Mouse (Mus musculus) kidney, adult 2 months (tissue): Measurements from ENCODE around the gene Insl5.

Source experiments
- CTCF ChIP-seq: fragments of 200-500 bp; conservative IDR thresholded peaks from 2 replicates; pipeline ENCODE4 v1.5.1; 2011; ENCODE audit warnings: low read depth, mild to moderate bottlenecking, control low read depth, low read length, moderate library complexity, mixed read lengths; ENCODE audit not compliant: insufficient read depth, insufficient read length
- POLR2A ChIP-seq: fragments of 200-500 bp; IDR thresholded peaks from one replicate; pipeline ENCODE4 v1.6.1; 2011; ENCODE audit warnings: low read depth, low read length, control low read depth

- TF ChIP-seq POLR2A: no peak
- TF ChIP-seq CTCF: no peak
Measured at GRCm38 (mm10) chr4:103070631-103071030, 44.0 kb upstream of the Insl5 start.
